Mouse (Mus musculus): ENCODE measurements at regions not wholly inside any gene's neighbourhood (a gene's known extent, or its start where the extent isn't known, plus 50 kb on each side); places are given as distances from the start of the nearest gene placed in this dataset.

DNA sequence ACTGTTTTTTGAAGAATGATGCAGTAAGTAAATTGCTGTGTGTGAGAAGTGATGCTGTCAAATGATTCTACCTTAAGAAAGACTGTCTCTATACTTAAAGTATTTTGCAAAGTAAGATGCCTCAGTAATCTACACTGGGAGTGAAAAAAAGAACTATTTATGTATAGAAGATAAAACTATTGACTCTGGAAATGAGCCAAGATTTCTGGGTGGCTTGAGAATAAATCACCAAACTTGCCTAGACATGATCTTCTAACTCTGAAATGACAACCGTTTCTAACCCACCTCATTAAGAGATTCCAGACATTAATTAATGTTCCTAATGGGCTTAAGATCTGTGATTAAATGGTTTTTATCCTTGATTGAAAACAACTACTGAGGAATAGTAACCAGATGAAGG is 58.0 kb upstream of the Chd1 start:
- TF ChIP-seq CTCF (IDR thresholded peaks at IDR 0.05) (no peak), EP300 (IDR thresholded peaks at IDR 0.05) (no peak)

All from lung, postnatal 0 days (tissue).